Mouse (Mus musculus): ENCODE data around the gene Pnpla8. TPM values are rescaled to one million over a fixed set of nuclear protein-coding genes. Genes with fewer than 3 reads are reported as not detected.

The Pnpla8 gene
- polyA plus RNA-seq, 2 experiments: 29.6 to 63.8 TPM

DNA sequence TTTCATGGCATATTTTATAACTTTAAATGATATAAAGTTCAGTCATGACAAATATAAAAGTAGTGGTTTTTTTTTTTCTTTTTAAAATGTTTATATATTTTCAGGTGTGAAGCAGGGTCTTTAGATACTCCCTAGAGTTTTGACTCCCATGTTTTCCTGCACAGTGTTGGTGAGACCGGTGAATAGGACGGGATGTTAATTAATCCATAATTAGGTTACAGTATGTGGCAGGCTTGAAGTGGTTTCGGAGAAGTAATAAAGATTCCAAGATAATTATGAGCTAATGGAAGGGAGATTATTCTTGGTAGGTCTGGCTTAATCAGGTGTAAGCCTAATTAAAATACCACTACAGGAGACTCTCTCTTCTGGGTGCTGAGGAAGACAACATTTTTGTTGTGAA, 125.0 kb downstream of the Pnpla8 start:
- H3K36me3 ChIP-seq (ENCODE audit: control insufficient read depth, insufficient read depth, low read length): no peaks in the 10 kb centered on the region
- DNase-seq (ENCODE audit: low spot score): no peak
- H3K9me3 ChIP-seq (ENCODE audit: control insufficient read depth, low read length): no peaks in the 10 kb centered on the region
- no peaks in the 10 kb centered on the region for H3K27me3 ChIP-seq (ENCODE audit: control insufficient read depth, insufficient read depth, low read length)
- WGBS: 53% methylated on average over 3 of the region's 3 CpGs
- no peak overlapping the region for H3K4me2 ChIP-seq (replicated peaks; ENCODE audit: low read depth, low read length, severe bottlenecking)
- H3K9ac ChIP-seq (ENCODE audit: low read depth, low read length, severe bottlenecking): no peak overlapping the region
- no peaks in the 10 kb centered on the region for H3K4me1 ChIP-seq (ENCODE audit: control insufficient read depth, insufficient read depth, low read length)
- no peak overlapping the region for H3K4me3 ChIP-seq (replicated peaks; ENCODE audit: low read length)
- TF ChIP-seq POLR2A (IDR thresholded peaks at IDR 0.05; ENCODE audit: borderline replicate concordance, extremely low read depth, insufficient read depth, insufficient read length): no peak
- no peak for ATAC-seq (ENCODE audit: low FRiP score, low read depth)
- no peak overlapping the region for H3K27ac ChIP-seq (replicated peaks; ENCODE audit: low read depth, low read length)

GRCm38 (mm10) chr12:44355116-44355515, 133.9 kb downstream of the Pnpla8 start:
- Histone ChIP-seq H3K4me2 (replicated peaks; ENCODE audit: low read depth, low read length, severe bottlenecking) (no peak overlapping the region), H3K36me3 (ENCODE audit: control insufficient read depth, insufficient read depth, low read length) (no peaks in the 10 kb centered on the region), H3K4me1 (ENCODE audit: control insufficient read depth, insufficient read depth, low read length) (no peaks in the 10 kb centered on the region), H3K4me3 (replicated peaks; ENCODE audit: low read length) (no peak overlapping the region), H3K27me3 (ENCODE audit: control insufficient read depth, insufficient read depth, low read length) (no peaks in the 10 kb centered on the region), H3K9me3 (ENCODE audit: control insufficient read depth, low read length) (no peaks in the 10 kb centered on the region), H3K9ac (ENCODE audit: low read depth, low read length, severe bottlenecking) (no peak overlapping the region), H3K27ac (replicated peaks; ENCODE audit: low read depth, low read length) (no peak overlapping the region)
- TF ChIP-seq POLR2A (IDR thresholded peaks at IDR 0.05; ENCODE audit: borderline replicate concordance, extremely low read depth, insufficient read depth, insufficient read length): no peak
- WGBS: 86% methylated on average over 4 of the region's 4 CpGs
- DNase-seq (ENCODE audit: low spot score) (no peak), ATAC-seq (ENCODE audit: low FRiP score, low read depth) (no peak)

DNA sequence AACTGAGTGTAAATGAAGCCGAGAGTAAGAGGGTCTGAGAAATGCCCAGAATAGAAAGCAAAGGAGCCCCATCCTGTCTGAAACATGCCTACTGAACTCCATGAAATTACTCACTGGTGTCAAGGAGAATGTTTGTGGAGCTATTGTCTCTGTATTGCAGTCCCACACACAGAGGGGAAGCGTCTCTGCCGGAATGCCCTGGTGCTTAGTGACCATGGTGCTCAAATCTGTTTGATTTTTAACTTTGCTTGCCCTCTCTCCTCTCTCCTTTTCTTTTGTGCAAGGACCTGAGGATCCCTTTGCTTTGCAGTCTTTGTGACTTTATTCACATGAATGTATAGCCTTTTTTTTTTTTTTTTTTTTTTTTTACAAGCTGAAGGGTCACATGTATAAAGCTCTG, 136.3 kb downstream of the Pnpla8 start:
- TF ChIP-seq POLR2A (IDR thresholded peaks at IDR 0.05; ENCODE audit: borderline replicate concordance, extremely low read depth, insufficient read depth, insufficient read length): no peak
- Histone ChIP-seq H3K9me3 (ENCODE audit: control insufficient read depth, low read length) (no peaks in the 10 kb centered on the region), H3K4me2 (replicated peaks; ENCODE audit: low read depth, low read length, severe bottlenecking) (no peak overlapping the region), H3K4me3 (replicated peaks; ENCODE audit: low read length) (no peak overlapping the region), H3K4me1 (ENCODE audit: control insufficient read depth, insufficient read depth, low read length) (no peaks in the 10 kb centered on the region), H3K9ac (ENCODE audit: low read depth, low read length, severe bottlenecking) (no peak overlapping the region), H3K27ac (replicated peaks; ENCODE audit: low read depth, low read length) (no peak overlapping the region), H3K27me3 (ENCODE audit: control insufficient read depth, insufficient read depth, low read length) (no peaks in the 10 kb centered on the region), H3K36me3 (ENCODE audit: control insufficient read depth, insufficient read depth, low read length) (no peaks in the 10 kb centered on the region)
- WGBS: 68% methylated on average over 3 of the region's 3 CpGs
- DNase-seq (ENCODE audit: low spot score): no peak
- ATAC-seq (ENCODE audit: low FRiP score, low read depth): no peak

DNA sequence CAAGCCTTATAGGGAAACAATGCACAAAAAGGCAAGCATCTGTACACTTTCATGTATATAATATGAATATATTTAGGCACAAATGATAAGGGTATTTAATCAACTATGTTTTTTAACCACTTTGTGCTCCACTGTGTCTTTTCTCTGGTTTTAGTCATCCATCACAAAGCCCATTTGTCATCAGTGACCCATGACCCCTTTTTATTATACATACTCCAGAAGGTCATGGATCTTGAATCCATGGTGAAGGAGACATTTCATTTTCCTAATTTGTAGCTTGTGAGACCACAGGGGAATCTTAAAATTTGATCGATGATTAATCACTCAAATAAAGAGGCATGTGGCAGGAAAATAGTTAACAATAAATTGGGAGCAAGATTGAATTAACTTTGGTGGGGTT, 136.7 kb downstream of the Pnpla8 start:
- Histone ChIP-seq H3K9me3 (ENCODE audit: control insufficient read depth, low read length) (no peaks in the 10 kb centered on the region), H3K9ac (ENCODE audit: low read depth, low read length, severe bottlenecking) (no peak overlapping the region), H3K36me3 (ENCODE audit: control insufficient read depth, insufficient read depth, low read length) (no peaks in the 10 kb centered on the region), H3K4me2 (replicated peaks; ENCODE audit: low read depth, low read length, severe bottlenecking) (no peak overlapping the region), H3K27me3 (ENCODE audit: control insufficient read depth, insufficient read depth, low read length) (no peaks in the 10 kb centered on the region), H3K27ac (replicated peaks; ENCODE audit: low read depth, low read length) (no peak overlapping the region), H3K4me1 (ENCODE audit: control insufficient read depth, insufficient read depth, low read length) (no peaks in the 10 kb centered on the region), H3K4me3 (replicated peaks; ENCODE audit: low read length) (no peak overlapping the region)
- WGBS: 92% methylated on average over 1 of the region's 1 CpGs
- DNase-seq (ENCODE audit: low spot score): no peak
- ATAC-seq (ENCODE audit: low FRiP score, low read depth): no peak
- no peak for TF ChIP-seq POLR2A (IDR thresholded peaks at IDR 0.05; ENCODE audit: borderline replicate concordance, extremely low read depth, insufficient read depth, insufficient read length)

- Histone ChIP-seq H3K27ac (replicated peaks; ENCODE audit: low read depth, low read length) (no peak overlapping the region), H3K9ac (ENCODE audit: low read depth, low read length, severe bottlenecking) (no peak overlapping the region), H3K36me3 (ENCODE audit: control insufficient read depth, insufficient read depth, low read length) (no peaks in the 10 kb centered on the region), H3K9me3 (ENCODE audit: control insufficient read depth, low read length) (no peaks in the 10 kb centered on the region), H3K27me3 (ENCODE audit: control insufficient read depth, insufficient read depth, low read length) (no peaks in the 10 kb centered on the region), H3K4me1 (ENCODE audit: control insufficient read depth, insufficient read depth, low read length) (peaks cover 3% of the 10 kb centered on the region; the same call in 1 of the 2 replicates), H3K4me2 (replicated peaks; ENCODE audit: low read depth, low read length, severe bottlenecking) (no peak overlapping the region), H3K4me3 (replicated peaks; ENCODE audit: low read length) (no peak overlapping the region)
- TF ChIP-seq POLR2A (IDR thresholded peaks at IDR 0.05; ENCODE audit: borderline replicate concordance, extremely low read depth, insufficient read depth, insufficient read length): no peak
- 28% methylated on average over 3 of the region's 3 CpGs for WGBS
- no peak for DNase-seq (ENCODE audit: low spot score)
- ATAC-seq (ENCODE audit: low FRiP score, low read depth): no peak
Observed at GRCm38 (mm10) chr12:44371076-44371710, 150.0 kb downstream of the Pnpla8 start.

Small RNAs within 50 kb of the gene (microRNA-seq; reads per million reads assigned to microRNA genes)
- not detected for gene Mir5627

Other genes starting within 250 kb of the Pnpla8 start
- 11.5 and 13.9 TPM in 2 replicates for gene Dnajb9, start 11.0 kb upstream of the Pnpla8 start, polyA plus RNA-seq (2012; rRNA removed)
- gene Dnajb9, start 11.0 kb upstream of the Pnpla8 start, polyA plus RNA-seq (2014; fragmentation: Nextera tagmentation; extraction: Ambion mirVana): 28.0 and 29.7 TPM in 2 replicates
- gene Nrcam, start 107.5 kb downstream of the Pnpla8 start, polyA plus RNA-seq (2012; rRNA removed): 1.6 and 2.3 TPM in 2 replicates
- gene Nrcam, start 107.5 kb downstream of the Pnpla8 start, polyA plus RNA-seq (2014; fragmentation: Nextera tagmentation; extraction: Ambion mirVana): 3.6 and 4.0 TPM in 2 replicates